Mouse (Mus musculus) neural tube, embryonic 12.5 days (tissue): ENCODE data around the gene Morn2. TPM values are rescaled to one million over a fixed set of nuclear protein-coding genes. Genes with fewer than 3 reads are reported as not detected.
A peak's percentile ranks its signal among the peaks of the same experiment; 100 is the strongest.

Experiments used
- ATAC-seq: fragments of 200-750 bp; cut with Nextera tagmentation; 2 replicates; pipeline ENCODE4 v1.8.0; 2017; ENCODE audit warnings: low read depth, mild to moderate bottlenecking, moderate TSS enrichment, moderate library complexity; ENCODE audit not compliant: low FRiP score
- H3K27ac ChIP-seq: fragments of 300-500 bp; sonication (generic); 2 replicates; pipeline ENCODE4 v1.5.1; 2016
- H3K27me3 ChIP-seq: fragments of 300-500 bp; sonication (generic); replicated peaks from 2 replicates; pipeline ENCODE4 v1.6.1; 2016; ENCODE audit warnings: mild to moderate bottlenecking
- H3K36me3 ChIP-seq: fragments of 300-500 bp; sonication (generic); 2 replicates; pipeline ENCODE4 v1.6.1; 2016; ENCODE audit warnings: mild to moderate bottlenecking
- H3K4me1 ChIP-seq: fragments of 300-500 bp; sonication (generic); 2 replicates; pipeline ENCODE4 v1.6.1; 2016
- H3K4me2 ChIP-seq: fragments of 300-500 bp; sonication (generic); replicated peaks from 2 replicates; pipeline ENCODE4 v1.6.1; 2016; ENCODE audit warnings: mild to moderate bottlenecking
- H3K4me3 ChIP-seq: fragments of 300-500 bp; sonication (generic); 2 replicates; pipeline ENCODE4 v1.5.1; 2016
- H3K9ac ChIP-seq: fragments of 300-500 bp; sonication (generic); 2 replicates; pipeline ENCODE4 v1.6.1; 2016; ENCODE audit warnings: mild to moderate bottlenecking
- H3K9me3 ChIP-seq: fragments of 300-500 bp; sonication (generic); 2 replicates; pipeline ENCODE4 v1.6.1; 2016; ENCODE audit warnings: mild to moderate bottlenecking
- WGBS: fragments of 180-500 bp; shearing (Covaris S2); methylation state at CpG from one replicate; pipeline ENCODE4 v1.1.7; 2016; 5-methylcytosine and 5-hydroxymethylcytosine counted together
- polyA plus RNA-seq: library from polyadenylated mRNA; unstranded; fragments of >200 nt; fragmentation: Nextera tagmentation; extraction: Ambion mirVana; gene quantifications from 2 replicates; pipeline ENCODE4 v1.2.1, GENCODE M21; 2016

Gene Morn2
- polyA plus RNA-seq, 1 experiment from 2014 or later, result 32.2 TPM

- no peak overlapping the region for H3K4me3 ChIP-seq
- WGBS, result 88% methylated on average over 6 of the region's 6 CpGs
- no peak for ATAC-seq
Measured at GRCm38 (mm10) chr17:80288012-80288411, 2.0 kb upstream of the Morn2 start.

GRCm38 (mm10) chr17:80289280-80290073 is 526 bp upstream of the Morn2 start:
- ATAC-seq, result no peak; the same call in 1 of the 2 replicates
- 1% methylated on average over 30 of the region's 30 CpGs for WGBS

More at GRCm38 (mm10) chr17:80288012-80288411, 2.0 kb upstream of the Morn2 start:
- Histone ChIP-seq H3K9me3 (no peaks in the 10 kb centered on the region), H3K4me1 (peaks cover 10% of the 10 kb centered on the region), H3K27ac (no peak overlapping the region), H3K4me2 (peak overlapping the region; percentile 72; the same call in 1 of the 2 replicates), H3K36me3 (no peaks in the 10 kb centered on the region), H3K9ac (no peak overlapping the region), H3K27me3 (no peaks in the 10 kb centered on the region)

GRCm38 (mm10) chr17:80291148-80291547 is 1.1 kb downstream of the Morn2 start:
- no peak overlapping the region for H3K4me2 ChIP-seq
- H3K9ac ChIP-seq, result no peak overlapping the region
- ATAC-seq, result no peak
- H3K27ac ChIP-seq, result no peak overlapping the region
- no peaks in the 10 kb centered on the region for H3K36me3 ChIP-seq
- peaks cover 10% of the 10 kb centered on the region for H3K4me1 ChIP-seq
- WGBS, result 26% methylated on average over 2 of the region's 2 CpGs
- H3K9me3 ChIP-seq, result no peaks in the 10 kb centered on the region
- no peaks in the 10 kb centered on the region for H3K27me3 ChIP-seq
- H3K4me3 ChIP-seq, result no peak overlapping the region

More at GRCm38 (mm10) chr17:80289280-80290073, 526 bp upstream of the Morn2 start:
- peaks cover 10% of the 10 kb centered on the region for H3K4me1 ChIP-seq
- peak overlapping the region; percentile 90 for H3K9ac ChIP-seq
- no peaks in the 10 kb centered on the region for H3K9me3 ChIP-seq
- H3K27me3 ChIP-seq, result no peaks in the 10 kb centered on the region
- peak overlapping the region; percentile 74 for H3K27ac ChIP-seq
- H3K4me3 ChIP-seq, result peak overlapping the region; percentile 92
- no peaks in the 10 kb centered on the region for H3K36me3 ChIP-seq
- H3K4me2 ChIP-seq, result peak overlapping the region; percentile 72

- H3K4me3 ChIP-seq, result no peak overlapping the region
- H3K9ac ChIP-seq, result no peak overlapping the region
- no peaks in the 10 kb centered on the region for H3K9me3 ChIP-seq
- no peaks in the 10 kb centered on the region for H3K4me1 ChIP-seq
- no peak overlapping the region for H3K4me2 ChIP-seq
- ATAC-seq, result no peak
- no peaks in the 10 kb centered on the region for H3K27me3 ChIP-seq
- H3K36me3 ChIP-seq, result no peaks in the 10 kb centered on the region
- WGBS, result 92% methylated on average over 5 of the region's 5 CpGs
- H3K27ac ChIP-seq, result no peak overlapping the region
Measured at GRCm38 (mm10) chr17:80295258-80295657, 5.3 kb downstream of the Morn2 start.

- Histone ChIP-seq H3K27me3 (no peaks in the 10 kb centered on the region), H3K9me3 (no peaks in the 10 kb centered on the region), H3K36me3 (no peaks in the 10 kb centered on the region), H3K4me2 (no peak overlapping the region), H3K4me3 (no peak overlapping the region), H3K4me1 (no peaks in the 10 kb centered on the region), H3K27ac (no peak overlapping the region), H3K9ac (no peak overlapping the region)
- no peak for ATAC-seq
- WGBS, result 92% methylated on average over 5 of the region's 5 CpGs
Measured at GRCm38 (mm10) chr17:80298844-80299243, 8.8 kb downstream of the Morn2 start.

- H3K4me1 ChIP-seq, result peaks cover 3% of the 10 kb centered on the region; the same call in 1 of the 2 replicates
- no peaks in the 10 kb centered on the region for H3K36me3 ChIP-seq
- no peak within 1 kb of the TSS for H3K27ac ChIP-seq
- H3K9me3 ChIP-seq, result no peaks in the 10 kb centered on the region
- 97% methylated on average over 1 of the region's 1 CpGs for WGBS
- no peaks in the 10 kb centered on the region for H3K27me3 ChIP-seq
- no peak within 1 kb of the TSS for H3K4me3 ChIP-seq
- ATAC-seq, result no peak
- no peak within 1 kb of the TSS for H3K9ac ChIP-seq
- no peak within 1 kb of the TSS for H3K4me2 ChIP-seq
Measured at GRCm38 (mm10) chr17:80307251-80307650, 17.2 kb downstream of the Morn2 start, which contains the start of gene Arhgef33. Arhgef33 (plus strand) TSS chr17:80307407.

- H3K27ac ChIP-seq, result no peak overlapping the region
- H3K27me3 ChIP-seq, result no peaks in the 10 kb centered on the region
- no peak overlapping the region for H3K4me3 ChIP-seq
- H3K9me3 ChIP-seq, result no peaks in the 10 kb centered on the region
- no peaks in the 10 kb centered on the region for H3K36me3 ChIP-seq
- peaks cover 3% of the 10 kb centered on the region; the same call in 1 of the 2 replicates for H3K4me1 ChIP-seq
- H3K9ac ChIP-seq, result no peak overlapping the region
- ATAC-seq, result no peak
- no peak overlapping the region for H3K4me2 ChIP-seq
- 78% methylated on average over 9 of the region's 9 CpGs for WGBS
Measured at GRCm38 (mm10) chr17:80311761-80312160, 21.8 kb downstream of the Morn2 start.

- H3K4me3 ChIP-seq, result no peak overlapping the region
- no peaks in the 10 kb centered on the region for H3K9me3 ChIP-seq
- no peaks in the 10 kb centered on the region for H3K36me3 ChIP-seq
- no peaks in the 10 kb centered on the region for H3K27me3 ChIP-seq
- H3K9ac ChIP-seq, result no peak overlapping the region
- ATAC-seq, result no peak
- 84% methylated on average over 4 of the region's 4 CpGs for WGBS
- peaks cover 3% of the 10 kb centered on the region; the same call in 1 of the 2 replicates for H3K4me1 ChIP-seq
- no peak overlapping the region for H3K4me2 ChIP-seq
- no peak overlapping the region for H3K27ac ChIP-seq
Measured at GRCm38 (mm10) chr17:80312405-80312804, 22.4 kb downstream of the Morn2 start.

- no peak for ATAC-seq
Measured at GRCm38 (mm10) chr17:80322228-80322627, 32.2 kb downstream of the Morn2 start.

GRCm38 (mm10) chr17:80323015-80323414 is 33.0 kb downstream of the Morn2 start:
- no peaks in the 10 kb centered on the region for H3K27me3 ChIP-seq
- no peaks in the 10 kb centered on the region for H3K36me3 ChIP-seq
- WGBS, result 76% methylated on average over 4 of the region's 4 CpGs
- no peak for ATAC-seq
- H3K4me1 ChIP-seq, result no peaks in the 10 kb centered on the region
- no peak overlapping the region for H3K4me2 ChIP-seq
- H3K27ac ChIP-seq, result no peak overlapping the region
- no peak overlapping the region for H3K9ac ChIP-seq
- no peak overlapping the region for H3K4me3 ChIP-seq
- H3K9me3 ChIP-seq, result no peaks in the 10 kb centered on the region

More at GRCm38 (mm10) chr17:80322228-80322627, 32.2 kb downstream of the Morn2 start:
- H3K4me1 ChIP-seq, result no peaks in the 10 kb centered on the region
- no peaks in the 10 kb centered on the region for H3K27me3 ChIP-seq
- no peak overlapping the region for H3K4me3 ChIP-seq
- 93% methylated on average over 6 of the region's 6 CpGs for WGBS
- no peak overlapping the region for H3K9ac ChIP-seq
- H3K36me3 ChIP-seq, result no peaks in the 10 kb centered on the region
- no peaks in the 10 kb centered on the region for H3K9me3 ChIP-seq
- no peak overlapping the region for H3K4me2 ChIP-seq
- no peak overlapping the region for H3K27ac ChIP-seq

- WGBS, result 84% methylated on average over 8 of the region's 8 CpGs
- Histone ChIP-seq H3K4me1 (no peaks in the 10 kb centered on the region), H3K4me3 (no peak overlapping the region), H3K4me2 (no peak overlapping the region), H3K9ac (no peak overlapping the region), H3K36me3 (no peaks in the 10 kb centered on the region), H3K27me3 (no peaks in the 10 kb centered on the region), H3K27ac (no peak overlapping the region), H3K9me3 (no peaks in the 10 kb centered on the region)
- ATAC-seq, result no peak
Measured at GRCm38 (mm10) chr17:80323658-80324057, 33.7 kb downstream of the Morn2 start.

GRCm38 (mm10) chr17:80324521-80324920 is 34.5 kb downstream of the Morn2 start:
- Histone ChIP-seq H3K9ac (no peak overlapping the region), H3K36me3 (no peaks in the 10 kb centered on the region), H3K4me1 (no peaks in the 10 kb centered on the region), H3K4me3 (no peak overlapping the region), H3K27ac (no peak overlapping the region), H3K27me3 (no peaks in the 10 kb centered on the region), H3K4me2 (no peak overlapping the region), H3K9me3 (no peaks in the 10 kb centered on the region)
- ATAC-seq, result no peak
- WGBS, result 86% methylated on average over 7 of the region's 7 CpGs

GRCm38 (mm10) chr17:80325456-80325855 is 35.5 kb downstream of the Morn2 start:
- no peak overlapping the region for H3K4me3 ChIP-seq
- ATAC-seq, result no peak
- no peaks in the 10 kb centered on the region for H3K36me3 ChIP-seq
- H3K27me3 ChIP-seq, result no peaks in the 10 kb centered on the region
- no peaks in the 10 kb centered on the region for H3K4me1 ChIP-seq
- no peaks in the 10 kb centered on the region for H3K9me3 ChIP-seq
- H3K9ac ChIP-seq, result no peak overlapping the region
- H3K4me2 ChIP-seq, result no peak overlapping the region
- H3K27ac ChIP-seq, result no peak overlapping the region
- WGBS, result 90% methylated on average over 5 of the region's 5 CpGs
